Mouse (Mus musculus) urinary bladder, adult 18-20 months (tissue): Measurements from ENCODE around the gene Dennd4c.

ENCODE experiments used
- DNase-seq, 2 experiments: peaks; one replicate each; pipeline ENCODE4 v3.0.0; 2022; ENCODE audit warnings: low spot score in 2 of 2, mixed read lengths in 2 of 2

Gene Dennd4c

GRCm38 (mm10) chr4:86882413-86882812, 134.1 kb downstream of the Dennd4c start:
- no peak for DNase-seq

DNA sequence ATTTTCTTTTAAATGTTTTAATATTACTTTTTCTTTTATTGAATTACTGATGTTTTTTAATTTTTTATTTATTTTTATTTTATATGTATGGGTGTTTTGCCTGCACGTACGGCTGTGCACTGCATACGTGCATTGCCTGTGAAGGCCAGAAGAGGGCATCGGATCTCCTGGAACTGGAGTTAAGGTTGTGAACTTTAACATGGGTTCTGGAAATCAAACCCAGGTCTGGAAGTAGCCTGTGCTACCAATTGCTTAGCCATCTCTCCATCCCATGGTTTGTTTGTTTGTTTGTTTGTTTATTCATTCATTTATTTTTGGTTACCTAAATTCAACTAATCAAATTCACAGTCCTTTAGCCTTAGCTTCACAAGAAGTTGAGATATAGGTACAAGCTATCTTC, 136.6 kb downstream of the Dennd4c start:
- no peak for DNase-seq

DNA sequence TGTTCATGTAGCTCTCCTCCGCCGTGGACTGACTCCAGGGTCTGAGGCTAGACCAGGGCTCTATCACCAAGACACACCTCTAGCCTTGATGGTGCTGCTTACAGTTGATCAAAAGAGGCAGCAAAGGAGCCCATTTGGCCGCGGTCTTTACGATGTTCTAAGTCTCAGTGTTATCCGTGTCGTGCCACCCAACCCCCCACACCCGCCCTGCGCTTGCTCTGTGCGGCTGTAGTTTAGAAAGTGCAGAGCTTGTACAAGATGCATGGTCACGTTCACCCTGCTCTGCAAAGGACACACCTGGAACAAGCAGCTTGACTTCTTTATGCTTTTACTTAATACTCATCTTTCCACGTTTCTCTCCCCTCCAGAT, 137.4 kb downstream of the Dennd4c start:
- DNase-seq: no peak

GRCm38 (mm10) chr4:86886160-86886878, 138.0 kb downstream of the Dennd4c start:
- no peak for DNase-seq

- DNase-seq: no peak
Measured at GRCm38 (mm10) chr4:86887879-86888278, 139.5 kb downstream of the Dennd4c start.

- no peak for DNase-seq
Measured at GRCm38 (mm10) chr4:86897411-86897810, 149.1 kb downstream of the Dennd4c start.

DNA sequence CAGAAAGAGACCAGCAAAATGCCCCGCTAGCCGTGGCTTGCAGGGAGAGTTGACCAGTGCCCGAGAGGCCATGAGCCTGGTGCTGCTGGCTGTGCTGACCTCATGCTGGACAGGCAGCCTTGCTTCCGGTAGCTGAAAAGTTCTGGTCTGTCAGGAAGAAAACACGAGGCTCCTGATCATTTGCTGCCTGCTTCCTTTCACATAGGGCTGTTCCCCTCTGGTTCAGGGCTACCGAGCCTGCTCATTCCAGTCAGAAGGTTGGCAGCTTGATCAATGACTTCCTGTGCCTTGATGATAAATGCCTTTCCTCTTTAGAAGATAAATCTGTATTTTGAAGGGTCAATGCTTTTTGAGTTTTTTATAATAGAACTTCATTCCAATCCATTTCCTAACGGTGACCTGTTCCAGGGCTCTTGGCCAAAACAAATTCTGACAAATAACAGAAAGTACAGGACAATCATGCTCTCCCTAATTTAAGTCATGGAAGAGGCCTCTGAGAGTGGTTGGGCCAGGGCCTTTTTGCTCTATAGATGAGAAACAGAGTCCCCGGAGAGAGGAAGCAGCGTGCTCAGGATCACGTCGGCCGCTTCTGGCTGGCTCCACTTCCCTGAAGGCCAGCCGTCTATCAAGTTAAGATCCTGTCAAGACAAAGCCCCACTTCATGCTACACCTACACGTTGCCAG, 150.6 kb downstream of the Dennd4c start:
- no peak for DNase-seq
